In the genomic region with DNA sequence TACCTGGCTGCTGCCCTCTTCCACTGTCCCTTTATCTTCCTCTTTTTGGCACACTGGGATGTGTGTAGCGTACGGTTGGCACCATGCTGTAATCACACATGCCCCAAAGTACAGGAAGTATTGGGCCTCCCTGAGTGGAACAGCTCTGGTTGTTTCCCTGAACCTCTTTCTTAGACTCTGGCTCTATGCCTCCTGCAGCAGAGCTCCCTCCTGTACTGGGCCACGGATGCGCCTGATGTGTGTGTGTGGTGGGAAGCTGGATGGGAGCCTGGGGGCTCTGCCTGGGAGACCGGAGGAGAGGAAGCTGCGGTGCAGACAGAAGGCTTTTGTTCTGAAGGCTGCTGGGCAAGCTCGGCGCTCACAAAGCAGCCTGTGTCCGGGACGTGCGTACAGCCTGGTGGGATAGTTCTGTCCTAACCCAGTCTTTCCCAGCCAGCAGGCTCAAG, we compare ENCODE assay signal across 9 mouse cellular contexts. TPM values are rescaled to one million over a fixed set of nuclear protein-coding genes. Genes with fewer than 3 reads are reported as not detected.
DNase-seq lines count a peak whose midpoint lies in the region; ATAC-seq and TF ChIP-seq lines count a peak whose summit lies in the region.
"Had no signal": no experiment of that assay in that cellular context is flagged by ENCODE, and none has a peak within 500 bp of the region (broad histone marks: within the 10 kb centered on the region; RNA-seq: fewer than 3 reads in every experiment).

No protein-coding gene starts in this region.

- ATAC-seq in hindbrain, embryonic 15.5 days (ENCODE audit: low FRiP score, low read depth), result peak; percentile 88
- peak; percentile 68; the same call in 1 of the 2 replicates for ATAC-seq in neural tube, embryonic 15.5 days (ENCODE audit: low FRiP score)

- H3K27me3 ChIP-seq in hindbrain, embryonic 15.5 days, result no peaks in the 10 kb centered on the region
- no peaks in the 10 kb centered on the region for H3K27me3 ChIP-seq in neural tube, embryonic 15.5 days (replicated peaks)
- no peaks in the 10 kb centered on the region for H3K27me3 ChIP-seq in kidney, adult 2 months (replicated peaks; ENCODE audit: control insufficient read depth, insufficient read depth, low read length)

- no peak overlapping the region for H3K4me3 ChIP-seq in hindbrain, embryonic 15.5 days
- no peak overlapping the region for H3K4me3 ChIP-seq in neural tube, embryonic 15.5 days (replicated peaks)
- H3K4me3 ChIP-seq in kidney, adult 2 months (ENCODE audit: insufficient read depth, low read depth, low read length), result no peak overlapping the region

- 58% methylated on average over 11 of the region's 11 CpGs for WGBS in hindbrain, embryonic 15.5 days
- 62% methylated on average over 11 of the region's 11 CpGs for WGBS in neural tube, embryonic 15.5 days
- 93% methylated on average over 11 of the region's 11 CpGs for WGBS in kidney, adult 2 months

- TF ChIP-seq CTCF in kidney, adult 2 months (conservative IDR thresholded peaks at IDR 0.05; ENCODE audit: insufficient read depth, insufficient read length, low read depth, low read length), result no peak

- peak; percentile 36 for DNase-seq in embryo, embryonic 10 days (ENCODE audit: low spot score)
- DNase-seq in embryo, embryonic 9.5 days (ENCODE audit: extremely low spot score), result no peak
- DNase-seq in retina, postnatal 1 day, result peak; percentile 62
- DNase-seq in retina, embryonic 14.5 days (ENCODE audit: low spot score), result no peak
- DNase-seq in kidney, adult 2 months, result no peak
- no peak for DNase-seq in urinary bladder, postnatal 10 days (ENCODE audit: low spot score)

- peak overlapping the region; percentile 86 for H3K27ac ChIP-seq in hindbrain, embryonic 15.5 days (replicated peaks)
- H3K27ac ChIP-seq in neural tube, embryonic 15.5 days (replicated peaks), result peak overlapping the region; percentile 81
- no peak overlapping the region for H3K27ac ChIP-seq in kidney, adult 2 months (ENCODE audit: insufficient read depth, low read depth, low read length)
- H3K27ac ChIP-seq: kidney, postnatal 0 days had no signal

- H3K36me3 ChIP-seq in hindbrain, embryonic 15.5 days, result no peaks in the 10 kb centered on the region
- no peaks in the 10 kb centered on the region for H3K36me3 ChIP-seq in neural tube, embryonic 15.5 days
- no peaks in the 10 kb centered on the region for H3K36me3 ChIP-seq in kidney, adult 2 months (ENCODE audit: control insufficient read depth, insufficient read depth, low read length)

- H3K9ac ChIP-seq in hindbrain, embryonic 15.5 days, result no peak overlapping the region
- H3K9ac ChIP-seq in neural tube, embryonic 15.5 days (replicated peaks), result peak overlapping the region; percentile 17; the same call in 1 of the 2 replicates

- H3K9me3 ChIP-seq in hindbrain, embryonic 15.5 days, result no peaks in the 10 kb centered on the region
- H3K9me3 ChIP-seq in neural tube, embryonic 15.5 days (replicated peaks), result no peaks in the 10 kb centered on the region

- peaks cover 4% of the 10 kb centered on the region; the same call in 1 of the 2 replicates for H3K4me1 ChIP-seq in hindbrain, embryonic 15.5 days (replicated peaks)
- 0 out of 2 replicates have a peak, but pooled peaks cover 4% of the 10 kb centered on the region for H3K4me1 ChIP-seq in neural tube, embryonic 15.5 days
- H3K4me1 ChIP-seq in kidney, adult 2 months (ENCODE audit: control insufficient read depth, insufficient read depth, low read length), result no peaks in the 10 kb centered on the region

- TF ChIP-seq POLR2A in kidney, adult 2 months (IDR thresholded peaks at IDR 0.05; ENCODE audit: low read depth, low read length), result no peak

- no peak overlapping the region for H3K4me2 ChIP-seq in hindbrain, embryonic 15.5 days
- no peak overlapping the region for H3K4me2 ChIP-seq in neural tube, embryonic 15.5 days

RNA-seq across cellular contexts. Expression of a gene that starts 7.4 kb away (rescaled TPM):
- 18.3 and 23.6 TPM in 2 replicates for polyA plus RNA-seq in hindbrain, embryonic 15.5 days (2015; fragmentation: Nextera tagmentation; extraction: Ambion mirVana)
- polyA plus RNA-seq in neural tube, embryonic 15.5 days (2015; fragmentation: Nextera tagmentation; extraction: Ambion mirVana), result 19.6 and 36.6 TPM in 2 replicates
- 1.0 and 1.3 TPM in 2 replicates for polyA plus RNA-seq in kidney, adult 2 months (2012; rRNA removed)

RNA-seq across cellular contexts. Expression of a gene that starts 17.5 kb away (rescaled TPM):
- polyA plus RNA-seq in hindbrain, embryonic 15.5 days (2015; fragmentation: Nextera tagmentation; extraction: Ambion mirVana), result 29.2 and 34.7 TPM in 2 replicates
- 53.4 and 404 TPM in 2 replicates for polyA plus RNA-seq in neural tube, embryonic 15.5 days (2015; fragmentation: Nextera tagmentation; extraction: Ambion mirVana)
- 195 and 229 TPM in 2 replicates for polyA plus RNA-seq in kidney, adult 2 months (2012; rRNA removed)

RNA-seq across cellular contexts. Expression of a gene that starts 22.1 kb away (rescaled TPM):
- 47.3 and 49.8 TPM in 2 replicates for polyA plus RNA-seq in hindbrain, embryonic 15.5 days (2015; fragmentation: Nextera tagmentation; extraction: Ambion mirVana)
- 47.2 and 52.2 TPM in 2 replicates for polyA plus RNA-seq in neural tube, embryonic 15.5 days (2015; fragmentation: Nextera tagmentation; extraction: Ambion mirVana)
- polyA plus RNA-seq in kidney, adult 2 months (2012; rRNA removed), result 0.27 and 0.41 TPM in 2 replicates

RNA-seq across cellular contexts. Expression of a gene that starts 23.5 kb away (rescaled TPM):
- polyA plus RNA-seq in hindbrain, embryonic 15.5 days (2015; fragmentation: Nextera tagmentation; extraction: Ambion mirVana), result 294 and 336 TPM in 2 replicates
- polyA plus RNA-seq in neural tube, embryonic 15.5 days (2015; fragmentation: Nextera tagmentation; extraction: Ambion mirVana), result 259 and 289 TPM in 2 replicates
- 221 and 233 TPM in 2 replicates for polyA plus RNA-seq in kidney, adult 2 months (2012; rRNA removed)

Comparison
In these comparisons a context has a peak if more than half of its experiments do, and no peak if none do; other contexts are left out.
1. DNase-seq: peak in embryo, embryonic 10 days (single experiment) and retina, postnatal 1 day (single experiment); none in embryo, embryonic 9.5 days (single experiment), retina, embryonic 14.5 days (single experiment), kidney, adult 2 months (single experiment) and urinary bladder, postnatal 10 days (single experiment).
2. RNA of a gene that starts 22.1 kb away (polyA plus RNA-seq): 47.2 to 52.2 TPM in neural tube, embryonic 15.5 days and 47.3 to 49.8 TPM in hindbrain, embryonic 15.5 days; 0.27 to 0.41 TPM in kidney, adult 2 months; every median in the first group is over 10 times any median in the second.